Mouse (Mus musculus) yolk sac, embryonic 10.5 days (tissue): ENCODE measurements around the gene Mcam.

Experiments
- DNase-seq: peaks from one replicate; pipeline ENCODE4 v3.0.0-alpha.2; 2017; ENCODE audit warnings: low spot score

The Mcam gene

DNA sequence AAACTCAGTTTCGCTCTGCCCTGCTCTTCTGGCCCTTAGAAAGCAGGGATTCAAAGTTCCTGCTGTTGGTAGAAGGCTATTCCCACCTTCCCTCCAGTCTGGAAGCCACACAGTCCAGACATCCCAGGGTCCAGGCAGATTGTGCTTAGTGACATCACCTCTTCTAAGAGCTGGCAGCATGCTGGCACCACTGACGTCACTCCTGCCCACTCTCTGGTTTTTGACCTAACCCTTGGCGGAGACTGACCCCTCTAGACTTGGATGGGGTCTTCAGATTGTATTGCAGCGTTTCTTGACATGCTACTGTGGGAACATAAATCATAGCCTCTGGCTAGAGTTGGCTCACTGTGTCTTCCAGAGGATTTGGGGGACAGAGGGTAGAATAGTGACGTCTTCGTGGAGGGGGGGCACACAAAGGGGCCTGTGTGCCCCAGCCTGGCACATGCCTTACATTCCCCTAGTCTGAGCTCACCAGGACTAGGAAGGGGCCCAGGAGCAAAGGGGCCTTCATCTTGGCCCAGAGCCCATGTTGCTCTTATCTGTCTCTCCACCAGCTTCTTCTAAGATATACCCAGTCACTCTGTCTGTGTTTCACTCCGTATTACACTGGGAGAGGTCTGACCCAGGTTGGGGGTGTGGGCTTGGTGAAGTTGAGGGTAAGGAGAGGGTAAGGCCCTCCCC lies 1.6 kb downstream of the Mcam start:
- no peak for DNase-seq

DNA sequence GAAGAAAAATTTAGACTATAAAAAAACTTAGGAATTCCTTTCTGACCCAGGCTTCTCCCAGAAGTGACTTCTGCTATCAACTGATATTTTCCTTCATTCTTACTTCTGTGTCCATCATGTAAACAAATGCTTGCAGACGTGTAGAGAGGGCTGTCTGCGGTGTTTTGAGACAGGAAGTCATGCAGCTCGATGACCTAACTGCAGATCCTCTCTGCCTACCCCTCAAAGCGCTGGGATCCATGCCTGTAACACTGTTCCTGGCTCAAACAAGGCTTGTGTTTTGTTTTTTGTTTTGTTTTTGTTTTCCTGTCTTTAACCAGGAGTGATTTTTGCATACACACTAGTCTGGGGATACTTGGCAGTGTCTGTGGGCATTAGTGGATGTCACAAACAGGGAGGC lies 3.6 kb downstream of the Mcam start:
- no peak for DNase-seq

DNA sequence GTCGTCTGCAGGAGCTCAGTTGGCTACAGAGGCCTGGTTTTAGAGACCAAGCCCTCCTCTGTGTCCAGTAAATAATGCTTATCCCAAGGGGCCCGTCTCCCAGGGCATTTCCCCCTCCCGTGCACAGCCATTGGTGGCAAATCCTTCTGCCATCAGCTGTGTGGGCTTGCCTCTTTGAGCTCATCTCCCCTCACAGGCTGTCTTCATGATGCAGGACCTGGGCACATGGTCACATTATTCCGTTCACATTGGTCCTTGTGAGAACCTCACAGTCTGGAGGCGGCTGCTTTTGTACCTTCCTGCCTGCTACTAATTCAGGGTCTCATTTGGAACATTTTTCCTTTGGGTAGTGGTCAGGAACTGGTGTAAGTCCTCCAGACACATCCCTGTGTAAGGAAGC lies 7.7 kb downstream of the Mcam start:
- no peak for DNase-seq

DNA sequence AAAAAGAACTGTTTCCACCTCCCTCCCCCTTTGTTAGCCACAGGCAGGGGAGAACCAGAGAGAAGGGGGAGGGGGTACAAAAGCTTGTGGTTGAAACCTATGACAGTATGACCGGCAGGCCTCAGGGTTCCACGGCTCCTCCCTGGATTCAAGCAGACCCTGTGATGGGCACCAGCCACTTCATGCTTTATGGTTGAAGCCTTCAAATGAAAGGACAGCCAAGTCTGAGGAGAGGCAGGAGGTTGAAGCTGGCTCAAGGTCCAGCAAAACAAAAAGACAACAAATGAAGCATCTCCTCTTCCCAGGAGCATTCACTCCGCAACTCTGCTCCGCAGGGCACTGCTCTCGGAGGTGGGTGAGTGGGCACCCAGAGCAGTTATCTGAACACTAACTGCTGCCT lies 9.2 kb downstream of the Mcam start:
- DNase-seq: no peak

DNA sequence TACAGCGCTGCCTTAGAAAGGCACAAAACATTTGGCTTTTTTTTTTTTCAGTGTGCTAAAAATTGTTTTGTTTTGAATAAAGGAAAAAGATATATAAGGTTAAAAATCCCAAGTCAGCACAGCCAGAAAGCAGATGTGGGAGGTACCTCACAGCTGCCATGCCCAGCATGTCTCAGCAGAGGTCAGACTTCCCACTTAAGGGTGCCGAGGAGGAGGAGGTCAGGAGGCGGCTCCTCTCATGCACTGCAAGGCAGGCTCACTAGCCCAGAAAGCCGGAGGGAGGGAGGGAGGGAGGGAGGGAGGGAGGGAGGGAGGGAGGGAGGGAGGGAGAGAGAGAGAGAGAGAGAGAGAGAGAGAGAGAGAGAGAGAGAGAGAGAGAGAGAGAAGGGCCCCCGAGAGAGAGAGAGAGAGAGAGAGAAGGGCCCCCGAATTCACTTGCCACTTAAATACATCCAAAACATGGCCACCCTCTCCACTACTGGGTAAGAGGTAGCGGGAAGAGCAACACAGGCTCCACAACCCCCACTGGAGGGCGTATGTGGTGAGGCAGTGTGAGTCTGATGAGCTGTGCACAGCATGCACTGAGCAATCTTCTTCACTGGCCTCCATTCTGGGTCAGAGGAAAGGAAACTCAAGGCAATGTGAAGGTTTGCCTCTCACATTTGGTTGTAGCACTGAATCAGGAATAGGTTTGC lies 9.9 kb downstream of the Mcam start:
- no peak for DNase-seq

DNA sequence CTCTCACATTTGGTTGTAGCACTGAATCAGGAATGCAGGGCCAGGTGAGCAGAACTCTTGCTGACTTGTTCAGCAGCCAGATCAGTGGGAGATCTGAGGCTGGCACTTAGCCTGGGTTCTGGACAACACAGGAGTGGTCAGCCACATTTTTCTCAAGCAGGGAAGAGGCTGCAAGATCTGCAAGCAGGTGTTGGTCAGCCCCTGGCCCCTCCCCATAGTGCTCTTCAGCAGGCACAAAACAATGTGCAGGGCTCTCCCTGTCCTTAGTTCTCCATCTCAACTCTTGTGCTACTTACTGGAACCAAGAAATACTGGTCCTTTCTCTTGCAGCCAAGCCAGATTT lies 10.4 kb downstream of the Mcam start:
- no peak for DNase-seq

DNA sequence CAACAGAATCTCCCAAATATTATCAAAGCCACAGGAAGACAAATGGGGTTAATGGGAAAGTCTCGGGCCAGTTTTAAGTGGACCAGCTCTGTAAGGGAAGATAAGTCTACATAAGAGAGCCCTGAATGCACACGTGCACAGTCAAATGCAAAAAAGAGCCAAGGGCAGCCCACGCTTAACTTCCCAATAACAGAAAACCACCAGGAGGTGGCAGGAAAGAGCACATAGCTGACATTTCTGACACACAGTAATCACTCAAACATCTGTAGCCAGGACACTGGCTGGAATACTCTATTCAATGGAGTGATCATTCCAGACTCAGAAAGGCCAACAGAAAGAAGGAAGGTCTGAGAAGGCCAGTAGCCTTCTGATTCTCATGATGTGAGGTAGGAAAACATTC lies 13.0 kb downstream of the Mcam start:
- no peak for DNase-seq

DNA sequence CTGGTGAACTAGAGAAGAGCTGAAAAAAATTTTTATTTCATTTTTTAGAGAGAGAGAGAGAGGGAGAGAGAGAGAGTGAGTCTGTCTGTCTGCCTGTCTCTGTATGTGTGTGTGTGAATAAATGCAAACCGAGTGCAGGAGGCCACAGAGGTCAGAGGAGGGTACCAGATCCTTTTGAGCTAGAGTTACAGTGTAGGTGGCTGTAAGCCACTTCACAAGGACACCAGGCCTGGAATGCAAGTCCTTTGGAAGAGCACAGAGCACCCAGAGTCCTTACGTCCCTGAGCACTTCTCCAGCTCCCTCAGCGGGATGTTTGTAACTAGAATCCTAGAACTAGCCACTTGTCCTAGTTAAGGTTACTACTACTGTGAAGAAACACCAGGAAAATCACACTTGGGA lies 25.6 kb downstream of the Mcam start:
- no peak for DNase-seq

DNA sequence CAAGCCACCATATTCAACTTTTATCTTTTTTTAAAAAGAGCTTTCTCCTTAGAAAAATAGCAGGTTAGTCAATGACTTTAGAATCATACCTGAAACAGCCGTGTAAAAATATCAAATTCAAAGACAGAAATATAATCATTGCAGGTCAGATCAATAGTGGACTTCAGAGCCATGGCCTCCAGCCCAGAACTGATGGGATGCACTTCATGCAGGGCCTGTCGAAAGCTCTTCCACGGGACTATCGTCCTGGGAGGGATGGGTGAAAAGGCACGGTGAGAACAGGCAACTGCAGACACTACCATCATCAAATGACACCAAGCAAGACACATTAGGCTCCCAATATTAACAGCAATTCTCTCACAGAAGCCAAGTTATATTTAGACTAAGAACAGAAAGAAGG lies 34.7 kb downstream of the Mcam start:
- DNase-seq: no peak

DNA sequence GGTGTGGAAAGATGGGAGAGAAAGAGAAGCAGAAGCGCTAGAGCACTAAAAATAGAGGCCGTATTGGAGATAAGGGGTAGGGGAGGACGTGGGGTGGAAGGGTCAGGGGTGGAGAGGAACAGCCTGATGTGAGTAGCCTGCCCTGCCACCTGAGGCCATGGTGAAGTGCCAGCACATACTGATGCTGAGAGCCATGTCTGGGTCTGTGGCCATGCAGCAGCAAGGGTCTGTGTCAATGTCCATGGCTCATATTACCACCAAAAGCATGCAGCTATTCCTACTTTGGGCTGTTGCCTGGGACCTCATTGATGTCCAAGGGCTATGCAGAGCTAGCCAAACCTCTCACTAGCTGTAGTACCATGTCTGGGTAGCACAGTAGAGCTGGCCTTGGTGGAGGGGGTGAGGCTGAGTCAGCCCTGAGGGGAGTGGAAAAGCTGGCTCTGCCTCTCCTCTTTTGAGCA lies 36.5 kb downstream of the Mcam start:
- DNase-seq: no peak

DNA sequence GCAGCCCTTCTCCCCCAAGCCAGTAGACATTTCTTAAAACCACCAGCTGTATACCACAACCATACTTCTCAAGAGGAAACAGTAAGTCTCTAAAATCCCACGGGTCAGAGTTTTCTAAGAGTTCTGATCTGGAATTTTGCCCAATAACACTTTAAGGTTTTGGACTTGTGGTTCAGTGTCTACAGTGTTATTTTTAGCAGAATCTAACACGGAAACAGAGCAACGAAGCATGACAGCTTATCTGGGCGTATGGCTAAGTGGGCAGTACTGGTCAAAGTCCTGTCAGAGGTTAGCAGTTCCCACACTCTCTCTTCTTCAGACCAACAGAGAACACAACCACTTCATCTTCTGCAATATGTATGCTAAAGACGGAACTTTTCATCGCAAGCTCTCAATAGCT lies 41.3 kb downstream of the Mcam start:
- peak; percentile 50 for DNase-seq

DNA sequence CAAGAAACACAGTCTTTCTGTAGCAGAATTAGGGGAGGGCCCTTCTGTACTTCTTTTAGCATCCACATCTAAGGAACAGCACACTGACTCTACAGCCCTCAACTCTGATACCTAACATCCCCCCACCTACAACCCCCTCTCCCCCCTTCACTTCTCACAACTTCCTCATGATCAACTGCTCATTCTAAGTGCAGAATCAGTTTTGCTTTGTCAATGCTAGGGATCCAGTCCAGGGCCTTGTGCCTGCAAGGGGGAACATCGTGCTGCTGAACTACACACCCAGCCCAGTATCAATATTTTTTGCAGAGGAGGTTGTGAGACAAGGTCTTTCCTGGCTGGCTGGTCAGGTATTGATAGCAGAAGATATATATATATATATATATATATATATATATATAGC lies 41.7 kb downstream of the Mcam start:
- DNase-seq: no peak

DNA sequence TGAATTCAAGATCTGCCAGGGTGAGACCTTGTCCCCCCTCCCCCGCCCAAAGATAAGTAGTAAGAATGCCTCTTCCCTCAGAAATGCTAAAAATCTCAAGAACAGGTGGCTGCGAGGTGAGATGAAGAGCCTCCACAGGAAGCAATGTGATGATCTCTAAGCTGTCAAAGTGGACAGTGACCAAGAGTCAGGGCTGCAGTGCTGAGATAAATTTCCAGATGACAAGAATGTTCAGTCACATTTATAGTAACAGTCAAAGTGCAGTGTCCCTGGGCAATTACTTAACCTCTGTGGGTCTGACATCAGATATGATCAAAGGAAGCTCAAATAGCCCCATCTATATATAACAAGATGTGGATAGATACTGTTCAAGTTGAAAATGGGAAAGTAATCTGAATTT lies 43.1 kb downstream of the Mcam start:
- DNase-seq: no peak

DNA sequence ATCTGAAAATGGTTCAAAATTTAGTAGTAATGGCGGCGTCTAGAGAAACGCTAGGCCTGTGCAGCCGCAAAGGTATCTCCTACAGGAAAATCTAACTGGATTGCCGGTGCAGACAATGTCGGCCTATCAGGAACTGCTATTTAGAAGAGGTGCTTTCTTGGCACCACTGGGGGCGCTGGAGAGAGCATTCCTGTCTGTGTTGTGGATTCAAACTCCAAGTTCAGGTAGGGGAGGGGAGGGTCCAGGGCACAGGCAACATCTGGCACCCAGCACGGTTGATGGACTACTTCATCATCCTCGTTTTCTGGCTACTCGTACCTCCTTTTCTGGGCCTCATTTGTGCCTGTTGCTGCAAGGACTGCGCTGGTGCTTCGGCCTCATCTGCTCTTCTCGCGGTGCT lies 44.1 kb downstream of the Mcam start:
- DNase-seq: no peak

DNA sequence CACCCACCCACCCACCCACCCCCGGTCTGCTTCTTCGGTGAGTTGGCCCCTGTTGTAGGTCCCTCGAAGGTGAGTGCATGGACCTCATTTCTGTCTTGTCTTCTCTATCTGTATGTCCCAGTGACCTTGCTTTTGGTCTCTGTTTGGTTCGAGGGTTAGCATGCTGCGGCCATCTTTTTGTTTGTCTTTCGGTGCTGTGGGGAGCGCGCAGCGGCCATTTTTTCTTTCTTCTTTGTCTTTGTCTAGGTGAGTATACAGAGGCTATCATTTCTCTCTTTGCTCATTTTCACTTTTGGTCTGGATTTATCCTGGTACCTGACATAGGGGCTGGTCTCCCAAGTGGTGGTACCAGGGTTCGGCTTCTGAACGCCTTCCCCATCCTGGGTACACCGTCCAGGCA lies 44.5 kb downstream of the Mcam start:
- no peak for DNase-seq

DNA sequence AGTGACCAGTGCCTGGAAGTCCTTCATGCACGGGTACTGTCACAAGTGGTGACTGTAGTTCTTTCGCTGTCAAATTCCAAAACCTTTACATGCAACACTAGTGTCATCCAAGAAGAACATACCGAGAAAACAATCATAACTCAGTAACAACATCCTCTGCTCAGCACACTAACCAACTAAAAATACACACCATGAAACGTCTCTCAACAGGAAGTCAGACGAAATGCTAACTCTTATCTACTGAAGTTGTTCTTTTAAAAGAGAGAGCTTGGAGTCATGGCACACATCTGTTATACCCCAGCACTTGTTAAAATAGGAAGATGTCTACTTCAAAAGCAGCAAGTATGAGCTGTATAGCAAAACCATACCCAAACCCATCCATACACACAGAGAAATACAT lies 47.3 kb downstream of the Mcam start:
- no peak for DNase-seq

DNA sequence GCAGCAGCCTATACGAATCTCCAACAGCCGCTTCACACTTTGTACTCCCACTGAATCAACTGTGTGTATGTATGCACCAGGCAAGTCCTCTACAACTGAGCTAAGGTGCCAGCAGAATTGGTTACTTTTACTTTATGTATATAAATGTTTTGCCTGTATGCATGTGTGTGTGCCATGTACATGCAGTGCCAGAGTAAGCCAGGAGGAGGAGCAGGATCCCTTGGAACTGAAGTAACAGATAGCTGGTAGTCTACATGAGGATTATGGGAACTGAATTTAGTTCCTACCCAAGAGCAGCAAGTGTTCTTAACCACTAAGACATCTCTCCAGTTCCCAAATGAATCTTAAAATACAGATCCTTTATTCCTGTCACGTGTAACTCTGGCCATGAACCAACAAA lies 48.0 kb downstream of the Mcam start:
- DNase-seq: no peak

DNA sequence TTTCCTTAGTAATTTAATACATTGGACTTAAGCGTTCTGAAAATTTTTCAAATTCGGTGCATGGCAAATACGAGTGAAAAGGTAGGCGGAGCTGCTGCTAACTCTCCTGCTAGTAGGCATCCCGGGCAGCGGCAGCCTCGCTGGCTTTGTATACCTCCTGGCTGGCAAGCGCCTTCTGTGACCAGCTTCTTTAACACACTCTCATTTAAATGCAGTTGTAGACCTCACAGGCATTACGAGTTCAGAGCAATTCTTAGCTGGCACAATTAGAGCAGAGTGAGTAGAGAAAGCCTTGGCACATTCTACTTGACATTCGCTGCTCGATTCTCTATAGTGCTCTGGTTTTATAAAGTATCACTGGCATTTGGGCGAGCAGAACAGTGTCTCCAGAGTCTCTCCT lies 54.0 kb downstream of the Mcam start:
- no peak for DNase-seq

DNA sequence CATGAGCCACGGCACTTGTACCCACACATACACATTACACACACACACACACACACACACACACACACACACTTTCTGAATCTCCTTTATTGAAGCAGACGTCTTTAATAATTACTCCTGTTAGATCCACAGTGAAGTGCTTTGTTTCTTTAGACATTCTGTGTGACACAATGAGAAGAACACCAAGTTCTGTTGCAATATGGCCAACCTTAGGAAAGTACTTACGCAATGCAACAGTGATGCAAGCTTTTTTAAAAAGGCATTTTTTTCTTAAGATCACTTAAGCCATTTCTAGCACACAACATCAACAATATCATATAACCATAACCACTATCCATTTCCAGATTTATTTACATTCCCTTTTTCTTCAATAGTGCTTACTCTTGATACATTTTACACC lies 56.9 kb downstream of the Mcam start:
- no peak for DNase-seq

DNA sequence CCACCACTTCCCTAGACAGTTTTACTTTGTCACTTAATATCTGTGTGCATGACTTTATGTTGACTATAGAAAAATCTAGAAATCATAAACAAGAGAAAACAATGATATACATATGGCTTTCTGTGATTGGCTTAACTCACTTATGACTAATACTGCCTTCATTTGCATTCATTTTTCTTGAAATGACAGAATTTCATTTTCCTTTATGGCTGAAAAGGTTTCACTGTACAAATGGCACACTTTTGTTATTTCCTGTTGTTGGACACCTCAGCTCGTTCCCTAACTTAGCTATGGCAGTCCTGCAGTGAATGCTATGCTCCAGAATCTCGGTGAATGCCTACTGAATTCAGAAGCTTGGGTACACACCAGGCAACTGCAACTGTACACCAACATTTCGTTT lies 58.0 kb downstream of the Mcam start:
- DNase-seq: no peak
